Mouse (Mus musculus): Measurements from ENCODE around the gene Drc3. TPM values are rescaled to one million over a fixed set of nuclear protein-coding genes. Genes with fewer than 3 reads are reported as not detected.

Drc3 gene
- polyA plus RNA-seq, 1 experiment = not detected

DNA sequence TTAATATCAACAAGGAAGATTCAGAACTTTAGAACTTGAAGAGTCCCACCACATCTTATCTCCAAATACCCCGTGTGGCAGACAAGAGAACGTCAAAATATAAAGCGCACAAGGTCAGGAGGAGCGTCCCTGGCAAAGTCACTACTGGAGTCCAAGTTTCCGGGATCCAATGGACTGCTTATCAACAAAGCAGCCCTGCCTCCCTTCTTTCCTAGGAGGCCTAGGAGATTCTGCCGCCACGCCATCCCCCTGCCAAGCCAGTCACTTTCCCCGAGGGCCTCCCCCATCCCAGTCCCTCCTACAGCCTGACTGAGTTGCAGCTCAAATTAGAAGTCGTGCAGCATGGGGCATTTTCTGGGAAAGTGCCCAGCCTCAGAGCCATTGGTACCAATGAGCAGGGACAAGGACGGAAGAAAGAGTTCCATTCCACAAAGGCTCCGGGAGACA lies 1.2 kb upstream of the Drc3 start:
- Histone ChIP-seq H3K4me3 (ENCODE audit: insufficient read depth, low read depth, low read length) (peak overlapping the region; percentile 84), H3K27ac (ENCODE audit: insufficient read depth, low read depth, low read length) (peak overlapping the region; percentile 80), H3K4me1 (ENCODE audit: control insufficient read depth, insufficient read depth, low read length) (peaks cover 5% of the 10 kb centered on the region)
- no peak for TF ChIP-seq POLR2A (IDR thresholded peaks at IDR 0.05; ENCODE audit: insufficient read depth, low read depth, low read length)
- no peak for TF ChIP-seq CTCF (IDR thresholded peaks at IDR 0.05; ENCODE audit: insufficient read depth, low read depth, low read length)
- 6% methylated on average over 11 of the region's 11 CpGs for WGBS

GRCm38 (mm10) chr11:60355952-60356351 lies 2.8 kb downstream of the Drc3 start:
- no peak overlapping the region for H3K27ac ChIP-seq (ENCODE audit: insufficient read depth, low read depth, low read length)
- TF ChIP-seq POLR2A (IDR thresholded peaks at IDR 0.05; ENCODE audit: insufficient read depth, low read depth, low read length) (no peak), CTCF (IDR thresholded peaks at IDR 0.05; ENCODE audit: insufficient read depth, low read depth, low read length) (no peak)
- H3K4me1 ChIP-seq (ENCODE audit: control insufficient read depth, insufficient read depth, low read length) = no peaks in the 10 kb centered on the region
- 93% methylated on average over 2 of the region's 2 CpGs for whole genome bisulfite sequencing
- H3K4me3 ChIP-seq (ENCODE audit: insufficient read depth, low read depth, low read length) = no peak overlapping the region

DNA sequence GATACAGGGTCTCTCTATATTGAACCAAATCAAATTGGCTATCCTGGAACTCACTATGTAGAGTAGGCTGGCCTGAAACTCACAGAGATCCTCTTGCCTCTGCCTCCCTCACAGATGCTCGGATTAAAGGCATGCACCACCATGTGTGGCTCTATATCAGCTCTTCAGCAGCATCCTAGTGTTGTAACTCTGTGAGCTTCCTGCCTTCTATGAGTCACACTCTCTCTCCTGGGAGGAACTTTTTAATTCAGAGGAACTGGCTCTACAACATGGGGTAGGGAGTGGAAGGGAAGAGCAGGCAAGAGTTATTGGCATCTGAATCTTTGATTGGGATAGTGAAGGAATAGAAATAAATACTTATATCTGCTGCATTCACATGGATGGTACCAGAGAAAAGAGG lies 4.0 kb downstream of the Drc3 start:
- 21% methylated on average over 1 of the region's 1 CpGs for WGBS
- TF ChIP-seq CTCF (IDR thresholded peaks at IDR 0.05; ENCODE audit: insufficient read depth, low read depth, low read length) = no peak
- TF ChIP-seq POLR2A (IDR thresholded peaks at IDR 0.05; ENCODE audit: insufficient read depth, low read depth, low read length) = no peak

GRCm38 (mm10) chr11:60358548-60358947 lies 5.4 kb downstream of the Drc3 start:
- Histone ChIP-seq H3K27ac (ENCODE audit: insufficient read depth, low read depth, low read length) (no peak overlapping the region), H3K4me3 (ENCODE audit: insufficient read depth, low read depth, low read length) (no peak overlapping the region), H3K4me1 (ENCODE audit: control insufficient read depth, insufficient read depth, low read length) (no peaks in the 10 kb centered on the region)
- WGBS = 69% methylated on average over 7 of the region's 7 CpGs
- TF ChIP-seq POLR2A (IDR thresholded peaks at IDR 0.05; ENCODE audit: insufficient read depth, low read depth, low read length) (no peak), CTCF (IDR thresholded peaks at IDR 0.05; ENCODE audit: insufficient read depth, low read depth, low read length) (no peak)

More for the DNA sequence above, 4.0 kb downstream of the Drc3 start:
- H3K27ac ChIP-seq (ENCODE audit: insufficient read depth, low read depth, low read length) = no peak overlapping the region
- no peak overlapping the region for H3K4me3 ChIP-seq (ENCODE audit: insufficient read depth, low read depth, low read length)
- no peaks in the 10 kb centered on the region for H3K4me1 ChIP-seq (ENCODE audit: control insufficient read depth, insufficient read depth, low read length)

- no peak overlapping the region for H3K4me3 ChIP-seq (ENCODE audit: insufficient read depth, low read depth, low read length)
- TF ChIP-seq CTCF (IDR thresholded peaks at IDR 0.05; ENCODE audit: insufficient read depth, low read depth, low read length) (no peak), POLR2A (IDR thresholded peaks at IDR 0.05; ENCODE audit: insufficient read depth, low read depth, low read length) (no peak)
- H3K27ac ChIP-seq (ENCODE audit: insufficient read depth, low read depth, low read length) = no peak overlapping the region
- WGBS = 84% methylated on average over 5 of the region's 5 CpGs
- H3K4me1 ChIP-seq (ENCODE audit: control insufficient read depth, insufficient read depth, low read length) = no peaks in the 10 kb centered on the region
These were observed 6.0 kb downstream of the Drc3 start for GRCm38 (mm10) chr11:60359138-60359537.

DNA sequence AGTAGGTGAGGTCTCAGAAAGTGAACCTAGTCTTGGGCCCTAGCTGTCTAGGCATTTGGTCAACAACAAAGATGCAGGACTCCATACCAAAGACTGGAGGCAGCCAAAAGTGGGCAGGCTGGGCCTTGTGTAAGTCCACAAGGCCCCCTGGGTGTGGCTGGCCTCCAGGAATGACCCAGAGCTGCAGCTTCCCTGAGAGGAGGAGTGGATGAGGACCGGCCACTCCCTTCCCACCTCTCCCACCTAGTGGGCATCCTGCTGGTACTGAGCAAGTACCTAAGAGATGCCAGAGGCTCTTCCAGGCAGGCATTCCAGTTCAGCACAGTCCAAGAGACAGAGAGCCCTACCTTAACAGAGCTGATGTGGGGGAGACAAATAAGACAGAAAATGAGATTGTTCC lies 6.8 kb downstream of the Drc3 start:
- 78% methylated on average over 1 of the region's 1 CpGs for WGBS
- H3K4me1 ChIP-seq (ENCODE audit: control insufficient read depth, insufficient read depth, low read length) = no peaks in the 10 kb centered on the region
- no peak overlapping the region for H3K4me3 ChIP-seq (ENCODE audit: insufficient read depth, low read depth, low read length)
- no peak for TF ChIP-seq POLR2A (IDR thresholded peaks at IDR 0.05; ENCODE audit: insufficient read depth, low read depth, low read length)
- H3K27ac ChIP-seq (ENCODE audit: insufficient read depth, low read depth, low read length) = no peak overlapping the region

DNA sequence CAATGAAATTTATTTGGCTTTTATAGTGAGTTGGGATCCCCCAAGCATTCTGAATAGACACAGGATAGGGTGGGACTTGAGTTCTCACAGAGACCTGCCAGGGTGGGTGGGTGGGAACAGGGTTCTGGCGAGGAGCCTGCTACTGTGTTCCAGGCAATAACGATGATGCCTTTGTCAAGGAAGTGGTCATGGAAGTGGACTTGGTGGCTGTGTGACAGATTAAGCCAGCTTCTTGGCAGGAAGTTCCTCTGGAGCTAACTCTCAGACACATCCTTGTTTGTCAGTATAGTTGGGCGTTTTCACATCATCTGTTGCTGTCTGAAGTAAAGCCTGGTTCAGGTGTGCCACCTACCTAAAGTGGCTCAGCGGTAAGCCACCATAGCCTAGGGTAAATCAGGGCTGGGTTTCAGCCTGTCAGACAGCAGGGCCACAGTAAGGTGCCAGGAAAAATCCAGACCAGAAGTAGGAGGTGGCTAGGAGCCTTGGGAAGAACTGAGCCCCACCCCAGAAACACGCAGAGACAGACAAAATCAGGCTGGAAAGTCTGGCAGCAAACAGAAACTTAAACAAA lies 7.6 kb downstream of the Drc3 start:
- no peaks in the 10 kb centered on the region for H3K4me1 ChIP-seq (ENCODE audit: control insufficient read depth, insufficient read depth, low read length)
- no peak overlapping the region for H3K4me3 ChIP-seq (ENCODE audit: insufficient read depth, low read depth, low read length)
- TF ChIP-seq POLR2A (IDR thresholded peaks at IDR 0.05; ENCODE audit: insufficient read depth, low read depth, low read length) (no peak), CTCF (IDR thresholded peaks at IDR 0.05; ENCODE audit: insufficient read depth, low read depth, low read length) (no peak)
- no peak overlapping the region for H3K27ac ChIP-seq (ENCODE audit: insufficient read depth, low read depth, low read length)
- 57% methylated on average over 5 of the region's 5 CpGs for WGBS

GRCm38 (mm10) chr11:60366239-60367019 lies 13.3 kb downstream of the Drc3 start:
- 58% methylated on average over 16 of the region's 16 CpGs for WGBS
- TF ChIP-seq CTCF (IDR thresholded peaks at IDR 0.05; ENCODE audit: insufficient read depth, low read depth, low read length) (no peak), POLR2A (IDR thresholded peaks at IDR 0.05; ENCODE audit: insufficient read depth, low read depth, low read length) (no peak)
- Histone ChIP-seq H3K4me1 (ENCODE audit: control insufficient read depth, insufficient read depth, low read length) (no peaks in the 10 kb centered on the region), H3K27ac (ENCODE audit: insufficient read depth, low read depth, low read length) (no peak overlapping the region), H3K4me3 (ENCODE audit: insufficient read depth, low read depth, low read length) (no peak overlapping the region)

GRCm38 (mm10) chr11:60367256-60367655 lies 14.1 kb downstream of the Drc3 start:
- no peak for TF ChIP-seq POLR2A (IDR thresholded peaks at IDR 0.05; ENCODE audit: insufficient read depth, low read depth, low read length)
- no peak for TF ChIP-seq CTCF (IDR thresholded peaks at IDR 0.05; ENCODE audit: insufficient read depth, low read depth, low read length)
- no peak overlapping the region for H3K27ac ChIP-seq (ENCODE audit: insufficient read depth, low read depth, low read length)
- H3K4me1 ChIP-seq (ENCODE audit: control insufficient read depth, insufficient read depth, low read length) = no peaks in the 10 kb centered on the region
- 86% methylated on average over 3 of the region's 3 CpGs for WGBS
- H3K4me3 ChIP-seq (ENCODE audit: insufficient read depth, low read depth, low read length) = no peak overlapping the region

Measured in olfactory bulb, adult 2 months (tissue).